Mouse (Mus musculus): ENCODE measurements at regions not wholly inside any gene's neighbourhood (a gene's known extent, or its start where the extent isn't known, plus 50 kb on each side); places are given as distances from the start of the nearest gene placed in this dataset.

- TF ChIP-seq POLR2A (IDR thresholded peaks at IDR 0.05; ENCODE audit: insufficient read depth, low read length) (no peak), CTCF (IDR thresholded peaks at IDR 0.05; ENCODE audit: low read depth, low read length) (no peak), EP300 (IDR thresholded peaks at IDR 0.05; ENCODE audit: insufficient read depth, low read depth, low read length) (no peak)
Measured at GRCm38 (mm10) chr3:135745417-135745816, 54.1 kb upstream of the Nfkb1 start.
